Mouse (Mus musculus): ENCODE data around the gene D7Ertd443e. TPM values are rescaled to one million over a fixed set of nuclear protein-coding genes. Genes with fewer than 3 reads are reported as not detected.

D7Ertd443e gene
- 0.05 and 0.22 TPM in 2 replicates for polyA plus RNA-seq (2012; rRNA removed)

DNA sequence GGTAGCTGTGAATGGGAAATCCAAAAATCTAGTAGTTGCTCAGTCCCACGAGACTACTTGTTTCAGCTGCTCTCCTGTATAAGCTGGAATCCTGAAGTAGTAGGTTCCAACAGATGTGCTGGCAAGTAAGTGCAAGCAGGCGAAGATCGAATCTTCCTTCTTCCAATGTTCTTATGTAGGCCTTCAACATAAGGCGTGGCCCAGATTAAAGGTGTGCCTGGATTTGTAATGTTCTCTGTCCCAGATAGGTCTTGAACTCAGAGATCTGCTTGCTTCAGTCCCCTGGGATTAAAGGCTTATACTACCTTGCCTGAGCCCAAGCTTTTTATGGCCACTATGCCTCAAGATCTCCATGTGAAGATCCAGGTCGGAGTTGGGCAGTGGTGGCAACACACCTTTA lies at the start of gene D7Ertd443e:
Gene D7Ertd443e (minus strand): TSS at position 101 of the 400 bp plus-strand sequence.

DNA sequence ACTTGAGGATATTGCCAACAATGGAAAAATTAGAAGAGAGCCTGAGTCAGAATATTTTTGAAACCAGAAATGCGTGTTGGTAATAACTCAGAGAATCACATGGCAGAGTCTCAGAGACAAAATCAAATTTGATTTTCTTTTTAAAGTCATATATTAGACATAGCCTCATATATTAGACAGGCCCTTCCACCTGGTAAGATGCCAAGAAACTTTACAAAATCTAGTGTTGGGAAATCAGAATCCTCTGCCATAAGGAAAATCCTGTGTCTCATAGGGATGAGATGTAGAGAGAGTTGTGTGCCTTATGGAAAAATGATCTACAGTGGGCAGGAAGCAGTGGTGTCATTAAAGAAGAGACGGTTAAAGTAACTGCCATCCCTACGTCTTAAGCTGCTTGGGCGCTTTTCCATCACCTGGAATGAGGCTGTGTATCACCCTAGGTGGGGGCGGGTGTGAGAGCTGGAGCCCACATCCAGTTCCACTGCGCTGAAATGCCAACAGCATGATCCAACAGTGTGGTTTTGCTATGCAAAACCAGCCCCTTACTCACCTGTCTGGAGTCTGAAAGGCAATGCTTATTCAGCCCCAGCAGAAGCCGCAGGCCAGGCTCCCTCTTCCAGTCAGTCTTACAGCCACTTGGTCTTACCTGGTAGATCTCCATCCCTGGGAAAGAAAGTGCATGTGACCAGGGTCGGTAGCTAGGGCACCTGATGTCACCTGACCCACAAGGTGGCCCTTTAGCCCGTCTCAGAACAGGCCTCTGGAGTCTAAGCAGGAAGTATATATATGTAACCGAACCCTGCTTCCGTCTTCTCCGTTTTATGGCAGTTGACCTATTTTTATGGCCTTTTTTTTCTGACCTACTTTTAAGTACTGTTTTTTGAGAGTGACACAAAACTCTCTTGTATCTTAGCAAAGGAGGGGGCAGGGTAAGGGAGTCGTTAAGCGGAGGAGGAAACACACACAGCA lies 153.8 kb downstream of the D7Ertd443e start, which contains the start of gene Adam12:
Gene Adam12 (minus strand): TSS at position 769 of the 969 bp plus-strand sequence.

Other genes with a start within 250 kb of the D7Ertd443e start
- gene Adam12, start 153.5 kb downstream of the D7Ertd443e start, polyA plus RNA-seq (2012; rRNA removed), result 0.27 and 0.80 TPM in 2 replicates

Data from stomach, adult 2 months (tissue).